Mouse (Mus musculus) heart, adult 2 months (tissue): ENCODE measurements around the gene Sh3pxd2b.

Experiments used
- CTCF ChIP-seq: fragments of 200-600 bp; IDR thresholded peaks from 2 replicates; pipeline ENCODE4 v1.8.1; 2022; ENCODE audit warnings: antibody characterized with exemption, mild to moderate bottlenecking, moderate library complexity
- POLR2A ChIP-seq: fragments of 200-500 bp; IDR thresholded peaks from 2 replicates; pipeline ENCODE4 v1.6.1; 2011; ENCODE audit warnings: mild to moderate bottlenecking, low read depth, low read length, control low read depth; ENCODE audit not compliant: insufficient read depth

- TF ChIP-seq CTCF (no peak), POLR2A (no peak)
Measured at GRCm38 (mm10) chr11:32427537-32427936, 79.9 kb downstream of the Sh3pxd2b start.
